Mouse (Mus musculus) embryo, embryonic 9.5 days (tissue): Measurements from ENCODE around the gene BC004004.
"Not testable (repeated sequence)": the region's sequence is repeated elsewhere in the genome, so short reads cannot be mapped to it uniquely, and the experiment has no call there.

Source experiments
- DNase-seq: peaks from one replicate; pipeline ENCODE4 v3.0.0-alpha.2; 2017; ENCODE audit errors: extremely low spot score

BC004004 gene

DNA sequence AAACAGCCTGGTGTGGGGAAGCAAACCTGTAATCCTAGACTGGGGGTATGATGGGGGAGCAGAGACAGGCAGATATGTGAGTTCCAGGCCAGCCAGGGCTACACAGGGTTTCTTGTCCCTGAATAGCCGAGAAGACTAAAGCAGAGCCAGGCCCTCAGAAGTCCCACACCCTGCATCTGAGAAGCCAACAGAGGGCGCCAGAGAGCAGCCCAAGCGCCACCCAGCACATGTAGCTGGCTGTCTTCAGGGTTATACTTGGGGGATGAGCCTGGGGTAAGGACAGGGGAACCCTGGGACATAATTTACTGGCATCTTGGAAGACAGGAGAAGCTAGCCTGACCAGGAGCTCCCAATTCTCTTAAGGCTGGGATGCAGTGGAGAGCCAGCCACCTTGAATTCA is 9.1 kb upstream of the BC004004 start:
- peak; percentile 81 for DNase-seq

DNA sequence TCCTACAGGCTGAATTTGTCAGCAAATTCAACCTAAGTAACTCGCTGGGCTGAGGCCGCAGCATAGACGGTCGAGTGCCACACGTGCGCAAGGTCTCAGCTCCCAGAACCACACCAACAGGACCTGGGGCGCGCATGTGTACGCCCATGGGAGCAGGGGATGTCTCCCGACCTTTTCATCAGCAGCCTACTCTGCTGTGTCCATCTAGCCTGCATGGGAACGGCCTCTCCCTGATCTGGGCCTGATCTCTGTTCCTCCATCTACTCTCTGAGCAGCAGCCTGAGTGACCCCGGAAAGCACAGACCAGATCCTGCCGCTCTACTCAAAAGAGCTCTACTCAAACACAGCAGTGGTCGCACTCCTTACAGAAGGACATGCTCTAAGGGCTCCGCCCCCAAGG is 8.1 kb upstream of the BC004004 start:
- no peak for DNase-seq

DNA sequence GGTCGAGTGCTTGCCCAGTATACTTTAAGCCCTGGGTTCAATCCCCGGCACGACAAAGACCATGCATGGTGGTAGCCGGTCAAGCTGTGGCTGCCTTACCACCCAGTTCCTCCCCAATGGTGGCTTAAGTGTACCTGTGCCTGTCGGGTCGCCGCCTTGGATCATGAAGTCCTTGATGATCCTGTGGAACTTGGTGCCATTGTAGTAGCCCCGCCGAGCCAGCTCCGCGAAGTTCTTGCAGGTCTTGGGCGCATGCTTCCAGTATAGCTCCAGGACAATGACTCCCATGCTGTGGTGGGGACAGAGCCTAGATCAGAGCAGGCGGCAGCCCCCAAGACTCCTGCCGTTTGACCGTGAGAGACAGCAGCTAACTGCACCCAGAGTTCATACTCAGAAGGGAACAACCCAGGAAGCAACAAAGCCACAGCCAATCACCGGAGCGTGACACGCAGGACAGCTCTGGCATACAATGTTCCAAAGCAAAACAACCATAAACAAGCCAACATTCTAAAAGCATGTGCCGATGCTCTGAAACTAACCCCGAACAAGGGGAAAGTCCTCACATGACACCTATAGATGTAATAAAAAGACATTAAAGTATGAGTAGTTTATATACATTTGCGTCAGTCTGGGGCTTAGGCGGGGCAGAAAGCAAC is 6.9 kb upstream of the BC004004 start:
- no peak for DNase-seq

DNA sequence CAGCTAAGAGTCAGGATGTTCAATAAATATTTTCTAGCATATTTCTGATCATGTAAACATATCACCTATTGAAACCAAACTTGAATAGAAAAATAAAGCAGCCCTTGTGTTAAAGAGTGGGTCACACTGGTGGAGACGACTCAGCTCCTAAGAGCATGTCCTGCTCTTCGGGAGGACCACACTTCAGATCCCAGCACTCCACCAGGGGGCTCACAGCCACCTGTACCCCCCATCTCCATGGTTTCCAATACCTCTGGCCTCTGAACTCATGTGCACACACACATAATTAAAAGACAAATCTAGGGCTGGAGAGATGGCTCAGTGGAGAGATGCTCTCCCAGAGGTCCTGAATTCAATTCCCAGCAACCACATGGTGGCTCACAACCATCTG is 6.3 kb upstream of the BC004004 start:
- no peak for DNase-seq

DNA sequence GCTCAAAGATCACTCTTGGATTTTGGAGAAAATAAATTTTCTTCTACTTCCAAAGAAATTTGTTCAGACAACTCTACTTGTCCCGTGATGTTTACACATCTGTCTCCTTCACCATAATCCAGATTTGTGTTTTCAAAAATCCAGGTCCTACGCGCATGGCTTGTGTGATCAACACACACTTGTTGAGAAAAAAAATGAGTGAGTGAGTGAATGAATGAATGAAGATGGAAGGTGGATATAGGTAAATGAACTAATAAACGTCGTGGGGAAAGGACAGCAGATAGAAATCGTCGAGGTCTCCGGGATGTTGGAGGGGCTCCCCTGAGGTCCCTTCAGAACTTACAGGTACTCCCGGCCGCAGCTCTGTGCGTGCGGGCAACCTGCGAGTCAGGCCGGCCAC is 5.2 kb upstream of the BC004004 start:
- no peak for DNase-seq

DNA sequence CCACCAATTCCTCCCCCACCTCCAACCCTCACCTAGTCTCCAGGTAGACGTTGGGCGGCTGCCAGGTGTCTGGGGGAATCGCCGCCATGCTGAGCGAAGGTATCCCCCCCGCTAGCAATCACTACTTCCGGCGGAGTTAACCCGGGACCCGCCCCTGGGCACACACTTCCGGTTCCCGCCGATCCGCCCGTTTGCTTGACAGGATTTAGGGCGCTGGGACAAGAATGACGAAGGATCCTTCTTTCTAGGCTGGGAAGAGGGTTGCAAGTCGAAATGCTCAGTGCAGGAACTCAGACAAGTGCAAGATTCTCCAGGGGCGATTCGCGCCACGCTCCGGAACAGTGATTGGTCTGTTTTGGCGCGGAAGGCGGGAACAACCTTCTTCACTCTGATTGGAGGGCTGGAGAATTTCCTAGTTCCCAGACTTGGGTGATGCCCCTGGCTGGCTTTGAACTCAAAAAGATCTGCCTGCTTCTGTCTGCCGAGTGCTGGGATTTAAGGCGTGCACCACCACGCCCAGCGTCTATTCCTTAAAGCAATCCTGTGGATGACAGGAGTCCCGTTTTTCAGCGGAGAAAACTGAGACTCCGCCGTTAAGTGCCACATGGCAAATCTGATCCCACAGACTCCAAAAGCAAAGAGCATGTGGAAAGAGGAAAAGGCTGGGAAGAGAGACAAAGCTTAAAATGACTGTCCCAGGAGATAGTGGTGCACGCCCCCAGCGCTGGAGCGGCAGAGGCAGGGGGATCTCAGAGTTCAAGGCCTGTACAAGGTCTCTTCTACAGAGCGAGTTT is 4.6 kb upstream of the BC004004 start, which contains the start of gene Ppil1:
Gene Ppil1 (minus strand): TSS at position 347 of the 794 bp plus-strand sequence.
- peak; percentile 87 for DNase-seq

DNA sequence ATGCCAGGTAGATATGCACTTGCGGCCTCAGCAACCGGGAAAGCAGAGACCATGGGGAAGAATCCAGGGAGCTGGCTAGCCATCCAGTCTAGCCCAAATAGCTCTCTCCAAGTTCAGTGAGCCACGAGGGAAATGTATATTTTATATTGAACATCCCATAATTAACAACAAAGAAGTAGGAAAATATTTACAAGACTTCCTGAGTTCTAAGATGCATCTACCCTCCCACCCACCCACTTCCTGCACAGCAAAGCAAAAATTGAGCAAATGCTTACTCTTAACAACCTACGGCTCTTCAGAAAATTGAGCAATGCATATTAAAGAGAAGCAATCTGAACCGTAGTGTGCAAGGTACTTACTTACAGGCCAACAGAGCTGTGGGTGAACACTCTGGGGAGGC is 3.8 kb upstream of the BC004004 start:
- no peak for DNase-seq

DNA sequence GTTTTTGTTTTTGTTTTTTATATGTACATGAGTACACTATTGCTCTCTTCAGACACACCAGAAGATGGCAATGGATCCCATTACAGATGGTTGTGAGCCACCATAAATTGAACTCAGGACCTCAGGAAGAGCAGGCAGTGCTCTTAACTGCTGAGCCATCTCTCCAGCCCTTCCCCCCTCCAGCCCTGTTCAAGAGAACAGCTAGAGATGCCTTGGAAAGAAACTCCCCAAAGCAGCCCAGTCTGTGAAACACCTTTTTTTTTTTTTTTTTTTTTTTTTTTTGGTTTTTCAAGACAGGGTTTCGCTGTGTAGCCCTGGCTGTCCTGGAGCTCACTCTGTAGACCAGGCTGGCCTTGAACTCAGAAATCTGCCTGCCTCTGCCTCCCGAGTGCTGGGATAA is 1.5 kb upstream of the BC004004 start:
- DNase-seq: not testable (repeated sequence)

DNA sequence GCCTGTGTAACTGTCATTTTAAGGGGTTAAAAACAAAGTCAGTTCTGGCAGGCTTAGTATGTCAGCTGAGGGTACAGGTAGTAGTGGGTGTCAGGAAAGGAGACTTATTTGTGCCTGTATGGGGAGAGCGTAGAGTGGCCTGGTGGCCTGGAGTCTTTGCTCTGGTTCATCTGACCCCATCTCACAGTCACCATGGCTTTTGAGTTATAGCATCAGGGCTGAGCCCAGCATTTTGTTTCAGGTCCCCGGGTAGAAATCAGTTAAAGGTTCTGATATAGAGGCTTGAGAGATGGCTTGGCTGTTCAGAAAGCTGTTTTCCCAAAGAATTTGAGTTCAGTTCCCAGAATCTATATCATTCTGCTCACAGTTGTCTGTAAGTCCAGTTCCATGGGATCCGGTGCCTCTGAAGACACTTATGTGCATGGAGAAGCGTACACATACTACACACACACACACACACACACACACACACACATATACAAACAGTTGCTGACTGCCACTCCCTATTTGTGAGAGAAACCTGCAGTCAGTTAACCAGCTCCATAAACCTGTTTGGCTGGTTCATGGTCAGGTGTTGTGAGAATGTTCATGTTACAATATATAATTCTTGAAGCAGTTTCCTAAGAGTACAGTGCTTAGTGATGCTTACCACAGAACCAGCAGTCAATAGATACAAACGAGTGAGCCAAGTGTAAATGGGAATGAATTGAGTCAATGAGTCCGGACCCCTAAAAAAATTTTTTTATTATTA is 482 bp upstream of the BC004004 start:
- no peak for DNase-seq

DNA sequence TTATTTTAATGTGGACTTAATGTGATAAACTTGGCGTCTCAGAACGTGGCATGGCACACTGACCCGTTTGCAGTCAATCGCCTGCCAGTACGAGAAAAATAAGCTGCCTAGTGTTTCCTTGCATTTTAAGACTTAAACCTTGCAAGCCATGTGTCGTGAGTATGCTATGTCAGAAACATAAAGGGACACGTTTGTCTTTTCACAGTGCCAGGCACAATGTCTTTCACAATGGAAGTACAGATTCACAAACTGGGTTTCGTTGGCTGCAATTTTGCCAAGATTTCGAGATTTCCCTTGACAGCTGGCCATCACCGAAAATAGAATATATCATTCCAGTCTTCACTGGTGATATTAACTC is 740 bp downstream of the BC004004 start:
- no peak for DNase-seq

DNA sequence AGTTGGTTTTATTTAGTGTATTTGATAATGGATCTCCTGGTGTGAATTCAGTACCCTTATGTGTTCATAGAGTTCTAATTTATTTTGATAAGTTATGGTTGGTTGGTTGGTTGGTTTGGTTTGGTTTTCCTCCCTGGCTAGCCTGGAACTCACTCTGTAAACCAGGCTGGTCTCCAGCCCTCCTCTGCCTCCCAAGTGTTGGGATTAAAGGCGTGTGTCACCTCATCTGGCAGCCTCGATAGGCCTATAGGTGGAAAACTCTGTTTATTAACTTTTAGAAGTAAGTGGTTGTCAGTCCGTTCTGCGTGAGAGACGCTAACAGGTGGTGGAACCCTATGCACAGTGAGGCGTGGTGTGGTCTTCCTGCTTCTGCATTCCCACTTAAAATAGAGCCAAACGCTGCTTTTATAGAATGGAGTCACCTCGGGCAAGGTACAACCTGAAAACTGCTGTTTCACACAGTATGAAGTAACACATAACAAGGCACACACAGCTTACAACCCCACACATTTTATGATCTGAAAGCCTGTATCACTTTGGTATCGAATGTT is 1.6 kb downstream of the BC004004 start:
- no peak for DNase-seq

DNA sequence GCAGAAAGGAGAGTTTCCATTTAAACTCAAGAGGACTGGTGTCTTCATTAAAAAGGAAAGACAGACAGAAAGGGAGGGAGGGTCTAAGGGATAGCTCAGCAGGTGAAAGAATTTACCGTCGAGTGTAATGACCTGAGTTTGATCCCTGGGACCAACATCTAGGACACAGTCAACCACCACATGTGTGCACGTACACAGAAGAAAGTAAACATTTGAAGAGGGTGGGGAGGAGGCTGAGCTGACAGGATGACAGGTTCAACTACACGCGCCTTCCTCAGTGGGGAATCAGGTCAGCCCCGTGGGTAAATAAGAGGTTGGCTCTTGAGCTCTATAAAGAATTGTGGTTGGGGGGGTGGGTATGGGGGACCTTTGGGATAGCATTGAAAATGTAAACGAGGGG is 4.6 kb downstream of the BC004004 start:
- DNase-seq: no peak

DNA sequence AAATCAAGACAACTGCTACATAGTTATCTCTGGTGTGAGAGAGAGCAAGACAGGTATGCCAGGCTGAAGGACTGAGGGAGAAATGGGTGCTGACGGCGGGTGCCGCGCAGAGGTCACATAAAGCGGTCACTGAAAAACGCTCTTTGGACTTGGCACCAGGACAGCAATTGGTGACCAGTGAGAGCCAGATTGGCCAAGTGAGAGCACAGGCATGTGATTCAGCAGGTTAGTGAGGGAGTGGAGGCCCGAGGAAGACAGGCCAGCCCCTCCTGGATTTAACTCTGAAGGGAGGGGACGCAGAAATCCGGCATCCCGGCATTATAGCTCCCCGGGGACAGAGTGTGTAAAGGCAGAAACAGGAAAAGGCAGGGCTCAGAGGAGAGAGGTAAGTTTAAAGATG is 5.3 kb downstream of the BC004004 start:
- DNase-seq: no peak

DNA sequence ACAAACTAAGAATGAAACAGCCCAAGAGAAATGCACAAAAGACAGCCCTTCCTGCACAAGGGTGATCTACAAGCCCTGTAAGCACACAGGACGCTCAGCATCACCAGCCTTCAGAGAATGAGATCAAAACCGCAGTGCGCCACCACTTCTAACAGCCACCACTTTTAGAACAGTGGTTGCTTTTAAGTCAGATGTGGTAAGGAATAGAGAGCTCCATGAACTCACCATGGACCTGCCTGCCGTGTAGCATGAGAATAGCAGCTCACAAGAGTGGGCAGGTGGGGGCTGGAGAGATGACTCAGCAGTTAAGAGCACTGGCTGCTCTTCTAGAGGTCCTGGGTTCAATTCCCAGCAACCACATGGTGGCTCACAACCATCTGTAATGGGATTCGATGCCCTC is 11.8 kb downstream of the BC004004 start:
- no peak for DNase-seq

DNA sequence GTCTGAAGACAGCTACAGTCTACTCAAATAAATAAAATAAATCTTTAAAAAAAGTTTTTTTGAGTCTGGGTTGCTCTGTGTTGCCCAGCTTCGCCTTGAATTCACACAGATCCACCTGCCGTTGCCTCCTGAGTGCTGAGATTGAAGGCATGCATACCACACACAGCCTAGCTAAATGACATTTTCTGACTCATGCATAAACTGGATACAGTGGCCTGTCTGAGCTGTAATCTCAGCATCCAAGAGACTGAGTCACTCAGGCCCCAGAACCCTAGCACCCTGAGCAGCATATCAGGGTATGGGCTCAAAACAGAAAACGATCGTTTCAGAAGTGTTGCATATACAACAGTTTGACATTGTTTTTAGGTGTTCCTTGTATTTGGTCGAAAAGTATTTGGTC is 13.0 kb downstream of the BC004004 start:
- DNase-seq: no peak

DNA sequence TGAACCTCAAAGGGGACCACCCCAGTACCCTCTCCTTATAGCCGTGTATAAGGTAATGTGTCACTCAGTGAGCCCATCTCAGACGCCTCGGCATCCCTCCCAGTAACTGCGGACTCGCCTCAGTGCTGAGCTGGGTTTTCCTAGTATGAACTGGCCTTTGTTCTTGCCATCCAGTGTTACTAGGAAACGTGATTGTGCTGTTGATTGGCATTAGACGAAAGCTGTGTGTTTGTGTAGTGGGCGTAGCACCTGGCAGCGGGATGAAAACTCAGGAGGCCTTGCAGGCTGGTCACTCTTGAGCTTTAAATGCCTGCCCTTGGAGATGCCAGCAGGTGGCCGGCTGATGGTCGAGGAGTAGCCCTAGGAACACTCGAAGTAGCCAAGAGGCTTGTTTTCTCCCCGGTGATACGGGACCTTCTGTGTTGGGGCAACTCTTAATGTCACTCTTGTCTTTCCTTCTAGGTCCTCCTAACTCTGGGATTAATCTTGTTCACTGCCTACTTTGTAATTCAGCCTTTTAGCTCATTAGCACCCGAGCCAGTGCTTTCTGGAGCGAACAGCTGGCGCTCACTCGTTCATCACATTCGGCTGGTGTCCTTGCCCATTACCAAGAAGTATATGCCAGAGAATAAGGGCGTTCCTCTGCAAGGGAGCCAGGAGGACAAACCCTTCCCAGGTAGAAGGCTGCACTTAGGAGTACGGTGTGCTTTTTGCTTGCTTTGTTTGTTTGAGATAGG is 13.8 kb downstream of the BC004004 start:
- no peak for DNase-seq

DNA sequence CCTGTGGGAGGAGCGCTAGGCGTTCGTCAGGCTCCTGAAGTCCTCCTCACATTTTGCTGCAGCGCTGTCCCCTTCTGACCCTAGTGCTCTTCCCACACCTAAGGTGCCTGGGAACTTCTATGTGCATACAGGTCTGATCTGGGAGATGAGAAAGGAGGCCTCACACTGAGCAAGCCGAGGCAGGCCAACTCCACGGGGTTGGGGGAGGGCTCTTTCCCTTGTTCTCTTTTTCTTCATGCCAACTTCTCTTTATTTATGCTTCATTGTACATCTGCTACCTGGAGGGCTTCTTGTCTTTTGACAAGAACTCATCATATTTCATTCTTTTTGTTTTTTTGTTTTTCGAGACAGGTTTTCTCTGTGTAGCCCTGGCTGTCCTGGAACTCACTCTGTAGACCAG is 23.2 kb downstream of the BC004004 start:
- DNase-seq: no peak

DNA sequence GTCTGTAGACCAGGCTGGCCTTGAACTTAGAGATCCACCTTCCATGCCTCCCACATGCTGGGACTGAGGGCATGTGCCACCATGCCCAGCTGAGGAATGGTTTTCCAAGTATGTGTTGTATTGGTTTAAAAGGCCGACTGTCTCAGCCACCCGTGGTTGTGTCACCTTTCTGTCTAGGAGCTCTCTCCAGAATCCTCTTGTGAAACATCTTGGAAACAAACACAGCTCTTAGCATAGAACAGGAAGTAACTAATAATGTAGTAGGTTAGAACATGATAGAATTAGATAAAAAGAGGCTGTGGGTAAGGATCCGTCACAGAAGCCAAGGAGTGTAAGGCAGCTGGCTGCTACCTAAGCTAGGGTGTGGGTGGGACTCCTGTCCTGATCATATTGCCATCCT is 24.4 kb downstream of the BC004004 start:
- no peak for DNase-seq

DNA sequence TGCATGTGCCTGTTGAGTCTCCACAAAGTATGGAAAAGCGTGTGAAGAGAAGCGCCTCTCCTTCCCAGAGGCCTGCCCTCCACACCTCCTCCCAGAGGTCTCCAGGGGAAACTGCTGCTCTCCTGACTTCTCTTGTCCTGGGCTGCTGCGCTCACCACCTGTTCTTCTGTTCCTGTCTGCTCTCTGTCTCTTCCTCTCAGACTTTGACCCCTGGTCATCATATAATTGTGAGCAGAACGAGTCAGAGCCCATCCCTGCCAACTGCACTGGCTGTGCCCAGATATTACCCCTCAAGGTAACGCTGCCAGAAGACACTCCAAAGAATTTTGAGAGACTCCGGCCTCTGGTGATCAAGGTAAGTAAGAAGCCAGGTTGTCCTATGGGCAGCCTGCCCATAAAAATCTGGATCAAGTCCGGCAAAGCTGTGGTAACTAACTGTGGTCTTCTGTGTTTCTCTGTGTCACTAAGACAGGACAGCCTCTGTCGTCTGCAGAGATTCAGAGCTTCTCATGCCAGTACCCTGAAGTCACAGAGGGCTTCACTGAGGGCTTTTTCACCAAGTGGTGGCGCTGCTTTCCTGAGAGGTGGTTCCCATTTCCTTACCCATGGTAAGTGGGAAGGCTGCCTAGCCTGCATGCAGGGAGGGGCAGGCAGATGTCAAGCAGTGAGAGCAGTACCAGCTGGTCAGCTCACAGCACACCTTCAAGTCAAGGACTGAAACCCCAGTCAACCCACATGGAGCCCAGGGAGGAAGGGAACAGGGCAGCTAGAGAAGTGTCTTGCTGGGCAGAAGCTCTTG is 25.4 kb downstream of the BC004004 start:
- no peak for DNase-seq

DNA sequence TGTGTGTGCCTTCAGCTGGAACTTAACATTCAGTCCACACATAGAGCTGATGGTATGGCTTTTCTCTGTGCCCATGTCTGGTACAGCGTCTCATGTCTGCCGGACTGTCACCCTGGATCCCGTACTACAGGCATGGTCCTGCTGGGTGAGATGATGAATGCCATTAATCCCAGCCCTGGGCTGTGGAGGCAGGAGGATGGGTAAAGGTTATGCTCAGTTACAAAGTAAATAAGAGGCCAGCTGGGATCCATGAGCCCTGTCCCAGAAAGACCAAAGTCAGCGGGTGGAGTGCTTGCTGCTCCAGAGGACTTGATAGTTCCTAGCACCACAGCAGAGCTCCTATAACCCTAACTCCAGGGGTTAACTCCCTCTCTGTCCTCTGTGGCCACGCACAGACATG is 27.2 kb downstream of the BC004004 start:
- DNase-seq: no peak

DNA sequence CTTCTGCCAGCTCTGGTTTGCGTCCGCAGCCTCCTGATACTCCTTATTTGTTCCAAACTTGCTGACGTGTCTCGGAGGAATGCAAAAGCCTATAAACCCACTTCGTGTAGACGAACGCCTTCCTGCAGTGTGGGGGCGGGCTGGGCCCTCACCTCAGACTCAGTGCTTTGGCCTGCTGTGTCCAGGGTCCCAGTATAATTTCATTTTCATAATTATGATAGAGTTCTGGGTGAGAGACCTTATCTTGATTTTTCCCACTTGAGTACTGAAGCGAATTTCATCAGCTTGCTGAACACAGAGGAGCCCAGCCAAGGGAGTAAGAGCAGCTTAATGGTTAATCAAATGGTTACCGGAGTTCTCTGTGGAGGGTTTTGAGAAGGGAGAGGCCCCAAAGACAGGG is 28.7 kb downstream of the BC004004 start:
- no peak for DNase-seq
